Comparison of ENCODE assay signal across 11 mouse cellular contexts in the genomic region with DNA sequence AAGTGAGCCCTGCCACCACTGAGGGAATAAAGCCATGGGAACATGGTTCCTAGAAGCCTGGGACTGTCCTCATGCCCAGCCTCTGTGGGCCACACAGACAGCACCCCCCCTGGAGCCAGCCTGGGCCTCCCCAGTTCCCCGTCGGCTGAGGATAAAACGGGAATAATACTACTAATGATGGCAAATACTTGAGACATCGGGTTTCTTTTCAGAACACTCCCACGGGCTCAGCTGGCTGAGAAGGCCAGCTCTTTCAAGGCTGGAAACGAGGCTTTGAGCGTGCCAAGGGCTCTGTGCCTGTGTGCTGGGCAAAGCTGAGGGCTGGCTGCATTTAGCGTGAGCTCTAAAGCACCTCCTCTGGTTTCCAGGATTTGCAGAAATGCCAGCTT.
DNase-seq lines count a peak whose midpoint lies in the region; ATAC-seq lines count a peak whose summit lies in the region.
"Had no signal": no experiment of that assay in that cellular context is flagged by ENCODE, and none has a peak within 500 bp of the region (broad histone marks: within the 10 kb centered on the region; RNA-seq: fewer than 3 reads in every experiment).

No protein-coding gene starts in this region.

- H3K27ac ChIP-seq in forebrain, embryonic 13.5 days = peak overlapping the region; percentile 80
- H3K27ac ChIP-seq: midbrain, embryonic 12.5 days had no signal

- peak; percentile 75 for ATAC-seq in forebrain, embryonic 13.5 days
- ATAC-seq in megakaryocyte progenitor cell, adult 5-6 weeks (replicated peaks; ENCODE audit: poor library complexity) = no peak
- ATAC-seq: inflammation-experienced regulatory T-cells, adult 6 months had no signal

- peaks cover 41% of the 10 kb centered on the region for H3K27me3 ChIP-seq in forebrain, embryonic 13.5 days

- H3K9me3 ChIP-seq in forebrain, embryonic 13.5 days (replicated peaks) = no peaks in the 10 kb centered on the region
- H3K9me3 ChIP-seq: midbrain, embryonic 12.5 days had no signal

- H3K36me3 ChIP-seq in forebrain, embryonic 13.5 days (ENCODE audit: poor library complexity, severe bottlenecking) = no peaks in the 10 kb centered on the region
- H3K36me3 ChIP-seq: midbrain, embryonic 12.5 days had no signal

- H3K4me1 ChIP-seq in forebrain, embryonic 13.5 days = peaks cover 52% of the 10 kb centered on the region

- WGBS in forebrain, embryonic 13.5 days = under 1% methylated on average over 8 of the region's 8 CpGs

- no peak overlapping the region for H3K4me3 ChIP-seq in forebrain, embryonic 13.5 days
- H3K4me3 ChIP-seq: midbrain, embryonic 12.5 days had no signal

- H3K4me2 ChIP-seq in forebrain, embryonic 13.5 days = peak overlapping the region; percentile 18; the same call in 1 of the 2 replicates
- H3K4me2 ChIP-seq: midbrain, embryonic 12.5 days had no signal

- peak overlapping the region; percentile 40 for H3K9ac ChIP-seq in forebrain, embryonic 13.5 days
- H3K9ac ChIP-seq: midbrain, embryonic 12.5 days had no signal

- peak; percentile 15 to 20 for DNase-seq in cerebellum, postnatal 14 days
- DNase-seq in cerebellum, adult 9-10 months = no peak
- peak; percentile 51 to 59 for DNase-seq in layer of hippocampus, postnatal 36 days
- DNase-seq in right cerebral cortex, postnatal 14 days = peak; percentile 31
- DNase-seq in retina, embryonic 14.5 days (ENCODE audit: low spot score) = no peak
- no peak for DNase-seq in embryo, embryonic 9.5 days (ENCODE audit: extremely low spot score)
- DNase-seq: liver had no signal

Comparison
In these comparisons a context has a peak if more than half of its experiments do, and no peak if none do; other contexts are left out.
1. DNase-seq: peak in cerebellum, postnatal 14 days (2 of 2), layer of hippocampus, postnatal 36 days (2 of 2) and right cerebral cortex, postnatal 14 days (single experiment); none in cerebellum, adult 9-10 months (single experiment), retina, embryonic 14.5 days (single experiment) and embryo, embryonic 9.5 days (single experiment).